Mouse (Mus musculus) liver, embryonic 16.5 days (tissue): Measurements from ENCODE around the gene Umod. TPM values are rescaled to one million over a fixed set of nuclear protein-coding genes. Genes with fewer than 3 reads are reported as not detected.

Source experiments
- polyA plus RNA-seq: library from polyadenylated mRNA; unstranded; fragments of >200 nt; fragmentation: Nextera tagmentation; extraction: Ambion mirVana; gene quantifications from 2 replicates; pipeline ENCODE4 v1.2.1, GENCODE M21; 2015

Umod gene
- polyA plus RNA-seq, 1 experiment from 2014 or later: not detected

Other genes with a start within 250 kb of the Umod start
- not detected in 2 replicates for gene Gp2, start 20.0 kb downstream of the Umod start, polyA plus RNA-seq
- 0.19 and 0.46 TPM in 2 replicates for gene Acsm5, start 40.2 kb upstream of the Umod start, polyA plus RNA-seq
- not detected in 2 replicates for gene Pdilt, start 44.2 kb upstream of the Umod start, polyA plus RNA-seq
- not detected in 2 replicates for gene Acsm2, start 75.1 kb upstream of the Umod start, polyA plus RNA-seq
- gene Acsm1, start 127.7 kb upstream of the Umod start, polyA plus RNA-seq: 15.5 and 16.7 TPM in 2 replicates
- not detected in 2 replicates for gene Acsm4, start 210.7 kb upstream of the Umod start, polyA plus RNA-seq
- 19.1 and 19.8 TPM in 2 replicates for gene Thumpd1, start 241.5 kb upstream of the Umod start, polyA plus RNA-seq